Mouse (Mus musculus): ENCODE data around the gene Tbcb. TPM values are rescaled to one million over a fixed set of nuclear protein-coding genes. Genes with fewer than 3 reads are reported as not detected.
"Not testable (repeated sequence)": the region's sequence is repeated elsewhere in the genome, so short reads cannot be mapped to it uniquely, and the experiment has no call there.

Gene Tbcb
- total RNA-seq, 2 experiments from 2014 or later: 113 to 116 TPM

GRCm38 (mm10) chr7:30197592-30198129 lies 34.4 kb downstream of the Tbcb start:
- TF ChIP-seq CTCF (conservative IDR thresholded peaks at IDR 0.05): no peak
- DNase-seq (ENCODE audit: low spot score in 2 of 2): no peak
- H3K4me3 ChIP-seq: no peak overlapping the region
- H3K27ac ChIP-seq: no peak overlapping the region

DNA sequence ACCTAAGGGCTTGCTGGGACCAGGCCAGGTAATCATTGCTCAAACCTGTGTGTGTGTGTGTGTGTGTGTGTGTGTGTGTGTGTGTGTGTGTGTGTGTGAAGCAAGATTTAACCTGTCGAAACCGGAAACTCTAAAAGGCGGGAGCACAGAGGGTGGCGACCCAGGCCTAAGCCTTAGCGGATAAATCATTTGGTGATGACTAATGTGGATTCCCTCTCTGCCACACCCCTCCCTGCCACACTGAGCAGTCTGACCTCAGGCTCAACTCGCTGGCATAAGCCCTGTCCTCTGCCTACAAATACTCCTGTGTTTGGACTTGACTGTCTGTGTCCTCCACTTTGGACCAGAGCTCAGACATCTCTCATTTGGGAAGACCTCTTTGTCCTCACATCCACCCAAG lies 35.9 kb downstream of the Tbcb start:
- no peak for TF ChIP-seq CTCF (conservative IDR thresholded peaks at IDR 0.05)
- Histone ChIP-seq H3K27ac (no peak overlapping the region), H3K4me3 (no peak overlapping the region)
- DNase-seq (ENCODE audit: low spot score in 2 of 2): no peak

- H3K4me3 ChIP-seq: no peak overlapping the region
- peak overlapping the region; percentile 95; the same call in 1 of the 2 replicates for H3K27ac ChIP-seq
- no peak for DNase-seq (ENCODE audit: low spot score in 2 of 2)
- no peak for TF ChIP-seq CTCF (conservative IDR thresholded peaks at IDR 0.05)
These were observed 36.6 kb downstream of the Tbcb start for GRCm38 (mm10) chr7:30195461-30195860.

DNA sequence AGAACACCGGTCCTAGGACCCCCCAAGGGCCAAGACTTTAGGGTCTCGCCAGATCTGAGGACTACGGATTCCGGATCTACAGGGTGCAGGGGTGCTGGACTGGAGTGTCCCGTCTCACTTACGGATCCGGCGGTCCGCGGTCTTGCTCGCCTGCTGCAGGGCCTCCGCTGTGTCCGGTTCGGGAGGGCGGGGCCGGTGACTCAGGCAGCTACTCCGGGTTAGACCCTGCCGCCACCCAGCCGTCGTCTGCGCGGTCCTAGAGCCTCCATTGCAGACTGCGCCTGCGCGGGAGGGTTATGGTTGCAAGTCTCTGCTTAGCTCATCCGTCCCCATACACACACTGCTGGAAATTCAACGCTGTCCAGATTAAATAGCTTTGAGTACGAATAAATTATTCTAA lies 37.2 kb downstream of the Tbcb start:
- TF ChIP-seq CTCF (conservative IDR thresholded peaks at IDR 0.05): no peak
- peak overlapping the region; percentile 95 for H3K27ac ChIP-seq
- peak overlapping the region; percentile 90 for H3K4me3 ChIP-seq
- DNase-seq (ENCODE audit: low spot score in 2 of 2): peak; percentile 95 to 96

DNA sequence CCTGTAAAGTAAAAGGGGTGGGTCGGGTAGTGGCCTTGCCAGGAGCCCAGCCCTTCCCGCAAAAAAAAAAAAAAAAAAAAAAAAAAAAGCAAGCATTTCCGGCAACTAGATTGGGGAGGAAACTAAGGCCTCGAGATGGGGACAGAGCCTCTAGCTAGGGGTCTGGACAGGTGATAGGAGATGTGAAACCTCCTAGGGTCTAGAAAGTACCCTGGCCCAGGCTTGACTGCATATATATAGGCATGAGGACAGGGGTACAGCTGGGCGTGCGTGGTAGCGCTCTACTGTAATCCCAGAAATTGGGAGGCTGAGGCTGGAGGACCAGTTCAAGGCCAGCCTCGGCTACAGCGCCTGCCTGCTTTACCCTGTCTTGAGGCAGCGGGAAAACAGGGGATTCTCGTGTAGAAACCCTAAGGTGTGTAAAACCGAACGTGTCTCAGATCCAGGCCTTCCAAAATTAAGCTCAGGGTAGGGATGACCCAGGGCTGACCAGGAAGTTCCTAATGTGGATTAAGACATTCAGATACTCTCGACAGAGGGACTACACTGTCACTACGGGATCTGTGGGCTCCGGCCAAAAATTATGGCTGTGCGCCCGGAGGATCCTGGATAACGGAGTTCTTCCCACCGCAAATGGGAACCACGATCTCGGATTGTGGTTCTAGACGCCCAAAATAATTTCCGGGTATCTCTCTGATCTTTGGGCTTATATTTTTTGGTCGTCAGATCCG lies 37.8 kb downstream of the Tbcb start:
- Histone ChIP-seq H3K27ac (peak overlapping the region; percentile 95), H3K4me3 (peak overlapping the region; percentile 90)
- TF ChIP-seq CTCF (conservative IDR thresholded peaks at IDR 0.05): no peak
- DNase-seq (ENCODE audit: low spot score in 2 of 2): no peak

DNA sequence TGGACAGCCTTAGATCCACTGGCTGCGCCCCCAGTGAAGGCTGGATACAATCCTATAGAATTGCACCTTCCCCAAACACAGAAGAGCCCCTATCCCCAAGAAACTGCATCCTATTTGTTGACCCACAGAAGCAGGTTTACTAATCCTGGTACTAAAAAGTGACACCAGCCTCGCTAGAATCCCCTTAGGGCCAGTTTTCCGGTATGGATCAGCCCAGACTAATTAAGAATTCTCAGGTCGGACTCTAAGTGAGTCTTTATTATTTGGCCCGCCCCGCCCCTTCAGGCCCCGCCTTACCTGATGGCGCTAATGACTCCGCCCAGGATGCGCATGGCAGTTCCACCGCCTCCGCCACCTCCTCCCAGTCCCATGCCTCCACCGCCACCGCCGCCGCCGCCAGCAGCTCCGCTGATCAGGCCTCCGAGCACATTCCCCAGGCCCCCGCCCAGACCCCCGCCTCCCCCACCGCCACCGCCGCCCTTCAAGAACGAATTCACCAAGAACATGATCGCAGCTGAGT lies 38.4 kb downstream of the Tbcb start:
- no peak for TF ChIP-seq CTCF (conservative IDR thresholded peaks at IDR 0.05)
- Histone ChIP-seq H3K4me3 (peak overlapping the region; percentile 90), H3K27ac (peak overlapping the region; percentile 95)
- DNase-seq (ENCODE audit: low spot score in 2 of 2): peak; percentile 74 to 76

DNA sequence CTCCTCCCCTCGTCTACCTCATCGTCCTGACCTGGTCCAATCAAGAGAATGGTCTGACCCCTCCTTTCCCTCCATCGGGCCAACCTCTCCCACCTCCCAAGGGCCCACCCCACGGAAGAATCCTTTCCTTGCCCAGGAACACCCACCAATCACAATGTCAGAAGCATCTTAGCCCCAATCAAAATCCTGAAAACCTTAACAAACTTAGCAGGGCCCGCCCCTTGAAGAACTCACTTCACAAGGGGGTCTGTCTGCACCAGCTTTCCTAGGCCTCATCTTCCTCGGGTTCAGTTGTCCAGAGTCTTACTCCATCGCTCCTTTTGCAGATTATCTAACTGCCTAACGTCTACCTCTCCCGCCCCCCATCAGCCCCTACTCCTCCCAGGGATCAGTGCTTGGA lies 39.1 kb downstream of the Tbcb start:
- Histone ChIP-seq H3K4me3 (peak overlapping the region; percentile 90), H3K27ac (no peak overlapping the region)
- no peak for TF ChIP-seq CTCF (conservative IDR thresholded peaks at IDR 0.05)
- no peak for DNase-seq (ENCODE audit: low spot score in 2 of 2)

- no peak overlapping the region for H3K4me3 ChIP-seq
- DNase-seq (ENCODE audit: low spot score in 2 of 2): no peak
- no peak for TF ChIP-seq CTCF (conservative IDR thresholded peaks at IDR 0.05)
- H3K27ac ChIP-seq: no peak overlapping the region
These were observed 40.0 kb downstream of the Tbcb start for GRCm38 (mm10) chr7:30192088-30192487.

GRCm38 (mm10) chr7:30189116-30189491 lies 43.0 kb downstream of the Tbcb start:
- Histone ChIP-seq H3K27ac (no peak overlapping the region), H3K4me3 (no peak overlapping the region)
- no peak for TF ChIP-seq CTCF (conservative IDR thresholded peaks at IDR 0.05)
- no peak for DNase-seq (ENCODE audit: low spot score in 2 of 2)

DNA sequence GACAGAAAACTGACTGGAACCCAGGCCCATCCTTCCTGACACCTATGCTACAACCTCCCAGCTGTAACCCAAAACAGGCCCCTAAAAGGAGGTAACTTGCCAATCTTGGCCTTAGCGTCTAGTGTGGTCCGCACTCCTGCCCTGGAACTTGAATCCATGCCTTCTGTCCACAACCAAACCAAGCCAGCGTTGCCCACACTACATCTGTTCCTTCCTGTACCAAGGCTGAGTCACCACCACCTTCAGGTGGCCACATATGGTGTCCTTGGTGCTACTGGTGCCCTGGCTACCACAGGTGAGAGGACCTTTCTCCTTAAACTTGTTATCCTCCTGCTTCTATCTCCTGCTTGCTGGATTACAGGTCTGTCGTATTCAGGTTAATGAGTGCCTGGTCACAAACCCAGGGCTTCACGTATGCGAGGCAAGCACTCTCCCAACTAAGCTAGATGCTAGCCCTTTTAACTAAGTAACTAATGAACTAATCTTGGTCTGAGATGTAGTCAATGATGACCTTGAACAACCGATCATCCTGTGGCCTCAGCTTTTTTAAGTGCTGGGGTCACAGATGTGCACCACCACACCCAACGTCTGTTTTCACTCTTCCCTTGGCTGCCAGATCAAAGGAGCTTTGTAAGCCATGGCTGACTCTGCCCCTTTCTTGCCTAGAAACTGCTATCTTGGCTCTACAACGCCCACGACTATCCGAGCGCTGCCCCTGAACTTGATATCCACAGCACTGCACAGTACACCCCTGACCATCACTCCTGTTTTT lies 43.5 kb downstream of the Tbcb start:
- no peak for DNase-seq (ENCODE audit: low spot score in 2 of 2)
- no peak overlapping the region for H3K4me3 ChIP-seq
- no peak overlapping the region for H3K27ac ChIP-seq
- TF ChIP-seq CTCF (conservative IDR thresholded peaks at IDR 0.05): no peak

DNA sequence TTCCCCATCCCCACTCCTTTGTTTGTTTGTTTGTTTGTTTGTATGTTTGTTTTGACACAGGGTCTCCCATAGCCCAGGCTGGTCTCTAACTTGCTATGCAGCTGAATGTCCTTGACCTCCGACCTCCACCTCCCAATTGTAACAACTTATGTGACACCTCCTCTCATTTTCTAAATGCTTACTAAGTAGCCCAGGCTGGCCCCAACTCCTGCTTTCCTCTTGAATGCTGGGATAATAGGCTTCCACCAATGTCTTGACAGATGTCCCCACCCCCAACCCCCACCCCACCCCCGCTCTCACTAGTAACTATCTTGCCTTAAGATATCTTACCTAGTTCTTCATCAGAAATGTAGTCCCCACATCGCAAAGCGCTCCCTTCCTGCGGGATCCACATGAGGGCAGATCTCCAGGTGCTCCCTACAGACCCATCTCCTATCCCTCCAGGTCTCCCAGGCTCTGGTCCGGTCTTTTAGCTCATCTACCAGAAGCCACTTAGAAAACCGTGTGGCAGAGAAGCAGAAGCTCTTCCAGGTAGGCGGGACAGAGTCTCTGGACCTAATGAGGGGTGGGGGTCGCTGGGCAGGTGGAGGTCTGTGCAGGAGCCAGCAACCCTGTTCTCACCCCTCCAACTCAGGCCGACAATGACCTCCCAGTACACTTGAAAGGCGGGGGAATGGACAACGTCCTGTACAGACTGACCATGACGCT lies 47.3 kb downstream of the Tbcb start:
- H3K27ac ChIP-seq: no peak overlapping the region
- TF ChIP-seq CTCF (conservative IDR thresholded peaks at IDR 0.05): no peak
- no peak for DNase-seq (ENCODE audit: low spot score in 2 of 2)
- H3K4me3 ChIP-seq: no peak overlapping the region

- TF ChIP-seq CTCF (conservative IDR thresholded peaks at IDR 0.05): no peak
- peak; percentile 40 to 44 for DNase-seq (ENCODE audit: low spot score in 2 of 2)
- Histone ChIP-seq H3K27ac (peak within 1 kb of the TSS; percentile 9; the same call in 1 of the 2 replicates), H3K4me3 (peak within 1 kb of the TSS; percentile 33)
These were observed 48.2 kb downstream of the Tbcb start, which contains the start of gene Cox7a1 for GRCm38 (mm10) chr7:30183879-30184289. Cox7a1 (plus strand) TSS chr7:30184144.

GRCm38 (mm10) chr7:30183189-30183588 lies 48.9 kb downstream of the Tbcb start:
- not testable (repeated sequence) for H3K4me3 ChIP-seq; H3K27ac ChIP-seq; DNase-seq (ENCODE audit: low spot score in 2 of 2)

GRCm38 (mm10) chr7:30181929-30182328 lies 50.1 kb downstream of the Tbcb start:
- not testable (repeated sequence) for DNase-seq (ENCODE audit: low spot score in 2 of 2)
- peak overlapping the region; percentile 72 for H3K27ac ChIP-seq

More at GRCm38 (mm10) chr7:30181929-30182328, 50.1 kb downstream of the Tbcb start:
- not testable (repeated sequence) for H3K4me3 ChIP-seq

Measured in layer of hippocampus, adult 2 months (tissue).